31 mouse cellular contexts compared by ENCODE assay signal in genomic region chr10:117573596-117573850, GRCm38 (mm10).
"Had no signal": no experiment of that assay in that cellular context is flagged by ENCODE, and none has a peak within 500 bp of the region (broad histone marks: within the 10 kb centered on the region; RNA-seq: fewer than 3 reads in every experiment).

No protein-coding gene starts in this region.

- H3K27me3 ChIP-seq: limb, embryonic 12.5 days had no signal

- H3K9ac ChIP-seq: limb, embryonic 12.5 days; limb, embryonic 13.5 days; limb, embryonic 15.5 days; liver, embryonic 12.5 days; liver, embryonic 13.5 days; liver, embryonic 14.5 days; liver, embryonic 15.5 days; liver, postnatal 0 days; lung, embryonic 14.5 days; lung, embryonic 15.5 days; midbrain, embryonic 12.5 days; midbrain, embryonic 13.5 days; midbrain, embryonic 15.5 days; neural tube, embryonic 12.5 days had no signal

- DNase-seq: left cerebral cortex, postnatal 4 days; liver; liver, embryonic 13.5 days; liver, postnatal 0 days; lung, adult 18-20 months; lung, adult 2 months; lung, embryonic 14.5 days; lung, postnatal 10 days; lung, postnatal 14 days; lung, postnatal 36 days; lung, postnatal 4 days; midbrain, embryonic 14.5 days had no signal

- H3K9me3 ChIP-seq: limb, embryonic 10.5 days; limb, embryonic 12.5 days; limb, embryonic 13.5 days; limb, embryonic 15.5 days; liver, embryonic 12.5 days; liver, embryonic 13.5 days; liver, embryonic 15.5 days; lung, embryonic 15.5 days; midbrain, embryonic 10.5 days; midbrain, embryonic 12.5 days; midbrain, embryonic 13.5 days; midbrain, embryonic 15.5 days; neural tube, embryonic 12.5 days had no signal

- ATAC-seq: liver, embryonic 12.5 days; liver, postnatal 0 days; lung, postnatal 0 days; midbrain, embryonic 13.5 days; midbrain, embryonic 15.5 days had no signal

- H3K4me3 ChIP-seq: left cerebral cortex, adult 2 months; limb, embryonic 10.5 days; limb, embryonic 12.5 days; limb, embryonic 13.5 days; limb, embryonic 15.5 days; liver, embryonic 12.5 days; liver, embryonic 13.5 days; liver, embryonic 15.5 days; lung, embryonic 15.5 days; megakaryocyte, embryonic 14.5 days; midbrain, embryonic 10.5 days; midbrain, embryonic 12.5 days; midbrain, embryonic 13.5 days; midbrain, embryonic 15.5 days; myocyte; neural tube, embryonic 12.5 days had no signal

- H3K4me2 ChIP-seq: limb, embryonic 12.5 days; limb, embryonic 13.5 days; limb, embryonic 15.5 days; liver, embryonic 11.5 days; liver, embryonic 12.5 days; liver, embryonic 13.5 days; liver, embryonic 15.5 days; lung, embryonic 14.5 days; lung, embryonic 15.5 days; midbrain, embryonic 12.5 days; midbrain, embryonic 13.5 days; midbrain, embryonic 15.5 days; neural tube, embryonic 12.5 days had no signal

- H3K4me1 ChIP-seq: liver, embryonic 12.5 days; liver, embryonic 15.5 days had no signal

- H3K36me3 ChIP-seq: limb, embryonic 10.5 days; limb, embryonic 12.5 days; limb, embryonic 13.5 days; limb, embryonic 15.5 days; liver, embryonic 12.5 days; liver, embryonic 13.5 days; liver, embryonic 15.5 days; lung, embryonic 15.5 days; midbrain, embryonic 10.5 days; midbrain, embryonic 12.5 days; midbrain, embryonic 13.5 days; midbrain, embryonic 15.5 days; neural tube, embryonic 12.5 days had no signal

- H3K27ac ChIP-seq: left cerebral cortex, adult 2 months; limb, embryonic 12.5 days; limb, embryonic 13.5 days; limb, embryonic 15.5 days; liver, embryonic 12.5 days; liver, embryonic 13.5 days; liver, embryonic 14.5 days; liver, embryonic 15.5 days; lung, embryonic 15.5 days; macrophage; midbrain, embryonic 10.5 days; midbrain, embryonic 12.5 days; midbrain, embryonic 13.5 days; midbrain, embryonic 15.5 days; neural tube, embryonic 12.5 days had no signal
